Mouse (Mus musculus) regulatory T cell (primary cell): ENCODE results near the gene Slc29a1.

Experiments
- in situ Hi-C: fragments of 300-600 bp; cut with MboI, MseI; formaldehyde crosslinking; loops from one replicate; pipeline ENCODE4 v1.15.1; 2025; ENCODE audit warnings: high pct_unique_total_duplicates

Gene Slc29a1

DNA sequence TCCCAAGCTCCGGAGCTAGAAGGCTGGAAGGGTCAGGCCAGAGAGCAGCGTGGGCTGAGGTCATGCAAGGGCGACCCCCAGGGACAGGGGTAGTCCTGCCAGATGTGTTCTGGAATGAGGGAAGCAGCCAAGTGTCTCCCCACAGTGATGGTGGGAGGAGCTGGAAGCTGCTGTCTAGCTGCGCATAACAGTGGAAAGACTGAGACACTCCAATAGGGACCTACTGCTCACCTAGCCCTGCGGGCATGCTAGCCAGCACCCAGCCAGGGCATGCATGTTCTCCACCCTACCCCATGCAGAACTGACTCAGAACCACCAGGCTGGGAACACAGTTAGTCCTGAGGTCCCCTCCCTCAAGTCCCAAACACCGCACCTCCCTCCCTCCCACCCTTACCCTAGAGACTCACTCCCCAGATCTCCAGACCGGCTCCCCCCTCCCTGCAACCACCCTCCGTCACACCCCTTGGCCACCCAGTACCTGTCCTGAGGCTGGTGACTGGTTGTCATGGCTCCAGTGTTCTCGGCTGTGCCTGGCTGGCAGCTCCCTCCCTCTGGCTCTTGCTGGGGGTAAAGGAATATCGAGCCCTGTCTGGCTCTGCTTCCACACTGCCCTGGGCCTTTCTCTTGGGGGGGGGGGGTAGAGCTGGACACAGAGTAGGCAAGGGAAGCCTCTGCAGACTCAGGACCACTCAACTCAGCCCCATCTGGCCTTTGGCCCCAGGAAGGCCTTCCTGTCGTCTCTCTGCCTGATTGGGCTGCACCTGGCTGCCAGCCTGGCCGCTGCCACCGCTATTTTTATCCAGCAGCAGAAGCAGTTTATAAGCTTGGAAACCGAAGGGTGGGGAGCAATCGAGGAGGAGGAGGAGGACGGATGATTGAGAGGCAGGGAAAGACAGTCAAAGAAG is 7.5 kb downstream of the Slc29a1 start:
- in situ Hi-C loops, result no loop called here

DNA sequence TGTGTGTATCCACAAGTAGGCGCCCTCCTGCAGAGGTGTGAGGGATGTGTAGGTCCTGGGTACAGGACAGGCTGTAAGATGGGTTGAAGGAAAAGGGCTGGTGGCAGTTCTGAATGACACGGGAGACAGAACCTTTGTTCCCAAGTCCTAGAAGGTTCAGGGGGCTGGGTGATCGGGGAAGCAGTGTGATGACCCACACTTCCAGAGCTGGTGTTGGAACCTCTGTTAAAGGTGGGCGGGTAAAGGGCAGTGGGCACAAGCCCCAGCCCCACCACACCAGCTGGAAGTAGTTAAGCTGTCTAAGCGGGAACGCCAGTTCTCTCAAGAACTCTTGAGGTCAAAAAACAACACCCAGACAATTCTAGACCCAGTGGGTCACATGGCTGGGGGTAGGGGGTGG is 9.0 kb downstream of the Slc29a1 start:
- in situ Hi-C loops, result no loop called here

DNA sequence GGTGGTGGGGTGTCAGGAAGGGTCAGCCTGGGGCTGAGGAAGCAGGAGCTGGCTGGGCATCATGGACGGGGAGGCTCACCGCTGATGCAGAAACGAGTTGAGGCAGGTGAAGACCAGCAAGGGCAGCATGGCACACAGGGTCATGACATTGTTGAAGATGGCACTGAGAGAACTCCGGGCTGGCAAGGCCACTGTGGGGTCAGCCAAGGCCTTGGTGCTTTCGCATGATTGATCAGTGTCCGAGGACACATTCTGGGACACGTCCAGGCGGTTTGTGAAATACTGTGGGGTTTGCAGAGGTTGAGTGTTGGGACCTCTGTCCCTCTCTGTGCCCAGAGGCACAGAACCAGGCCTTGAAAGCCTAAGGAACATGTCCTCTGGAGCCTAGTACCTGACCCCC is 9.6 kb downstream of the Slc29a1 start:
- in situ Hi-C loops, result loop anchor here (5.0 kb wide), 1 partner anchor 37 kb away; no protein-coding TSS in a partner anchor

DNA sequence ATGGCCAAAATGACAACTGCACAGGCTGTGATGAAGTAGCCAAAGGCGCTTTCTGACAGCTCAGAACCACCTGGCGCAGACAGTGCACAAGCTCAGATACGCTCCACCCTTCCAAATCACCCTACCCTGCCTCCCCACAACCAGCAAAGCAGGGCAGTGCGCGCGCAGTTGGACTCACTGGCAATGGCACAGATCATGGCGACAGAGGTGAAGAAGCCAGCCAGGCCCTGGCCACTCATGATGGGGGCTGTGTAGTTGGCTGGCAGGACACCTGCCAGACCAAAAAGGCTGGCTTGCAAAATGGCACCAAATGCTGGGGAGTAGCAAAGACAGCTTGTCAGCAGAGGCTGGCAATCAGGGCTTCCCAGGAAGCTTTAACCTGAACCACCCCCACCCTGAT is 10.2 kb downstream of the Slc29a1 start:
- in situ Hi-C loops, result loop anchor here (5.0 kb wide), 1 partner anchor 38 kb away; no protein-coding TSS in a partner anchor

DNA sequence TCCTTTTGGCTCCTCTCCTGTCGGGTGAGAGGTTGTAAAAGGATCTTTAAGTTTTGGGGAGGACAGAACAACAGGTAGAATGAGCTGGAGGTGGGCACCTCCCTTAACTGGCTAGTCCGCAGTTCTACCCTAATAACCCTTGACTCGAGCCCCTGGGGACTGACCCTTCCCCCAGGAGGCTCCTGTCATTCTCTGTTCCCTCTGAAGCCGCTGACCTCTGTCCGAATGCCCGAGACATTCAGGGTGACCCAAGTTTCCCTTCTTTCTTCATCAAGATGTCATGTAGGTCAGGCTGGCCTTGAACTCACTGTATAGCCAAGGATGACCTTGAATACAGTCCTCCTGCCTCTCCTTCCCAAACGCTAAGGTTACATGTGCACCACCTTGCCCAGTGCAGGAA is 11.0 kb downstream of the Slc29a1 start:
- in situ Hi-C loops, result loop anchor here (5.0 kb wide), 1 partner anchor 39 kb away; no protein-coding TSS in a partner anchor

DNA sequence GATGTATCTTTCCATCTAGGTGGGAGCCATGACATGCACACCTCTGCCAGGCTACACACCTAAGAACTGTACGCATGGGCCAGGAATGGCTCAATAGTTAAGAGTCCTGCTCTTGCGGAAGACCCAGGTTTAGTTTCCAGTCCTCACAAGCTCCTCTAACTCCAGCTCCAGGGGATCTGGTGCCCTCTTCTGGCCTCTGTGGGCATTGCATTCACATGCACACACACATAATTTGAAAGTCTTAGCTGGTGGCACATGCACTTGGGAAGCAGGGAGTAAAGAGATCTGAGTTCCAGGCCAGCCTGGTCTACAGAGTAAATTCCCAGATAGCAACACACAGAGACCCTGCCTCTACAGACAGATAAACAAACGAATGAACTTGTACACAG is 13.0 kb downstream of the Slc29a1 start:
- in situ Hi-C loops, result loop anchor here (5.0 kb wide), 1 partner anchor 41 kb away; no protein-coding TSS in a partner anchor

DNA sequence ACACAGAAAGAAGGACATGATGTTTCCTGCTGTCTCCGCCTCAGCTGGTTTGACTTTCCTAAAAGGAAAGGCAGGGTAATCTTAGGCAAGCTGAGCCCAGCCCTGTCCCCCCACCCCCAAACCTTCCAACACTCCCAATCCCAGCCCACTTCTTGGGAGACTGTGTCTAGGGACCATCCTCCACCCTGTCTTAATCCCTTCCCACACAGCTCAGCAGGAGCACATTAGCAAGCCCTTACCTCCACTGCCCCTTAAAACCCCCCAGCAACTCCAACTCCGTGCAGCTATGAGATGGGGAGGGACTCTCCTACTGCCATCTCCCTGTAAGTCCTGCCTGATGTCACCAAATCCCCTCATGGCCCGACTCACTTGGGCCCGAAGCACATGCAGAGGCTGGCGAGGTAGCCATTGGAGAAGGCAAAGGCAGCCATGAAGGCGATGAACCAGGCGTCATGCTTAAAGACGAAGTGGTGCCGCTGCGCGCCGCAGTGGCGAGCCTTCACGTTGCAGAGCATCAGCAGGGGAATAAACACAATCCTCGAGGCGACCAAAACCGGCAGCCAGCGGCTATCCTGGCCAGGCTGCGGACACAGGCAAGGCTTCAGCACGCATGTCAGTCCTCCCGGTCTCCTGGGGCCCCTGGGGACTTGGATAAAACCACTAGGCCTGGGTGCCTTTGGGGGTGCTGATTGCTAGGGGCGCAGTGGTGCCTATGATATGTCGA is 13.5 kb downstream of the Slc29a1 start:
- in situ Hi-C loops, result loop anchor here (5.0 kb wide), 1 partner anchor 41 kb away; no protein-coding TSS in a partner anchor

DNA sequence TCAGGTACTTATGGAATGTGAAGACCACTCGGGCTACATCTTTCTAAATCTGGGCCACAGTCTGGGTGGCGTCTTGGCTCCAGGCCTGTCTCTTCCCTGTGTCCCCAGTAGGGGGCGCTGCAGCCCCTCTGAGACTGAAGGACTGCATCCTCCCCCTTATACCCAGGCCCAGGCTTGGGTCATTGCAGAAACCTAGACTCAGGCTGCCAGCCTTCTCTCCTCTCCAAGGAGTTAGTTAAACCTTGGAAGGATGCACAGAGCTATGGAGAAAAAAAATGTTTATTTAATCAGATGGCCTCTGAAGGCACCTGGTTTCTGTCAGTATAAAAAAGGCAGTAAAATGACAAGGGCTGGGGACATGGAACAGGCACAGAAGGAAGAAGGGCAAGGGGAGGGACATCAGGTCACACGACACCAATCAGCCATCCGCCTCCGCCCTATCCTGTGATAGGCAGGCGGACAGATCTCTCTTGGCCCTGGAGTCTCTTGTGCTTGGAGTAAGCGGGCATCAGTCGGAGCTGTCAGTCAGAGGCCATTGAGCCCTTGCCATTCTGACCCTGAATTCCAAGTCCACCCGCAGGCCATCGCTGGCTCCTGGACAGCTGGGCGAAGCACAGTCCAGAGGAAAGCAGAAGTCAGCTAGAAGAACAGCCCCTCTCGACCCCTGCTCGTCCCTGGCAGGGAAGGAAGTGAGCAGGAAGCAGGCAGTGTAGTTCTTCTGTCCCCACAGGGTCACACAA is 14.3 kb downstream of the Slc29a1 start:
- in situ Hi-C loops, result loop anchor here (5.0 kb wide), 1 partner anchor 42 kb away; no protein-coding TSS in a partner anchor

DNA sequence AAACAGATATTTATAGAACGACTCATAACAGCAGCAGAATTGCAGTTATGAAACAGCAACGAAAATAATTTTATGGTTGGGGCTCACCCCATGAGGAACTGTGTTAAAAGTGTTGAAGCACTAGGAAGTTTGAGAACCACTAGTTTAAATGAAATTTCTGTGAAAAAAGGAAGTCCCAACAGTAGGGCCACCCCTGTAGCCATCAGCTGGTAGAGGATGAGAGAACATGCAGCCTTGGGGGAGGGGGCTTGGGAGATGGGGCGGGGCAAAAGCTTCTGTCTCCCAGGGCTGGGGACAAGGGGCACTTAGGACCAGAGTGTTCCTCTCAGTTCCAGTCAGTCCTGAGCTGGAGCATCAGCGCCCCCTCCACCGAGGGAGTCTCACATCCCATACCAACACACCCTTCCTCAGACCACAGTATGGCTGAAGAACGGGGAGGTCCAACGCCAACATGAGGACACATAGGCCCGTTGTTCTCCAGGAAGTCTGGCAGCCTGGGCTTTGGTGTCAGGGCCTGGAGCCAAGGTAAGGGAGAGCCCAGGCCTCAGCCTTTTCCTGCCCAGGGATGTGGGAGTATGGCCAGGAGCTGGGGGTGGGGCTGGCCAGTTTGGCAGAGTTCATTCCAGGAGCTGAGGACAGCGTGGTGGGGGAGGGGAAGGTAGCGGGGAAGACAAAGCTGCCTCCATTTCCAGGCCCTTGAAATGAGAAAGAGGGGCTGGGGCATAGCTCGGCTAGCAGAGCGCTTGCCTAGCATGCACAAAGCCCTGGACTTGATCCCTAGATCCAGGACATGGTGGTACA is 15.1 kb downstream of the Slc29a1 start:
- in situ Hi-C loops, result no loop called here

DNA sequence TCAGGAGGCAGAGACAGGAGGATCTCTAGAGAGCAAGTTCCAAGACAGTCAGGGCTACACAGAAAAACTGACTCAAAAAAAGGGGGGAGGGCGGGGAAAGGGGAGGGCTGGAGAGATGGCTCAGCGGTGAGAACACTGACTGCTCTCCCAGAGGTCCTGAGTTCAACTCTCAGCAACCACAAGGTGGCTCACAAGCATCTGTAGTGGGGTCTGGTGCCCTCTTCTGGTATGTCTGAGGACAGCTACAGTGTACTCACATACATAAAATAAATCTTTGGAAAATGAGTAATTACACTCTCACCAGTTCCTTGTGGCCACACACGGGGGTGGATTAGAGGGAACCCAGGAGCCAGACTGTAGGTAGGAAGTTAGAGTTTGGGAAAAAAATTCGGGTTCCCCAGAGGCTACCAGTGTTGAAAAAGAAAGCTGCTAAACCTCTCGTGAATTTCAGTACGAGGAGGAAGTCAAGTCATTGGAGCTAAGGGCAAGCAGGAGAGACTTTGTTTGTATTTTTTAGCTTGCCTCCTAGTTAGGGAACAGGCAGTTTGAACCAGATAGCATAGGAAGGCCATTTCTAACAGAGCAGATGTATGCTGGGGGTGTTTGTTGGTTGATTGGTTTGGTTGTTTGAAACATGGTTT is 16.6 kb downstream of the Slc29a1 start:
- in situ Hi-C loops, result no loop called here

DNA sequence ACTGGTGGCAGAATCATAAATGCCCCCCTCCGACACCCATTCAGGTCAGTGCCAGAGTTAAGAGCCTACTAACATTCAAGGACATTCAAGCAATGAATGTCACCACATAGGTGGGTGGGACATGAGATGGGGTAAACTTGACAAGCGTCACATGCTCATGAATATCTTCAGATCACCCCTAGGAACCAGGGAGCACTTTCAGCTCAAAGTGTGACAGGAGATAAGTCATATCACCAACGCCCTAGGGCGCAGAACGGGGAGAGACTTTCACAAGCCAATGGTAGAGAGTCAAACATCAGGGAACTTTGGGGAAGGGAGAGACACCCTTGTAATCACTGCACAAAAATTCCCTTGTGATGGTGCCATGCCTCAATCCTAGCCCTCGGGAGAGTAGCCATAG is 17.2 kb downstream of the Slc29a1 start:
- in situ Hi-C loops, result no loop called here

DNA sequence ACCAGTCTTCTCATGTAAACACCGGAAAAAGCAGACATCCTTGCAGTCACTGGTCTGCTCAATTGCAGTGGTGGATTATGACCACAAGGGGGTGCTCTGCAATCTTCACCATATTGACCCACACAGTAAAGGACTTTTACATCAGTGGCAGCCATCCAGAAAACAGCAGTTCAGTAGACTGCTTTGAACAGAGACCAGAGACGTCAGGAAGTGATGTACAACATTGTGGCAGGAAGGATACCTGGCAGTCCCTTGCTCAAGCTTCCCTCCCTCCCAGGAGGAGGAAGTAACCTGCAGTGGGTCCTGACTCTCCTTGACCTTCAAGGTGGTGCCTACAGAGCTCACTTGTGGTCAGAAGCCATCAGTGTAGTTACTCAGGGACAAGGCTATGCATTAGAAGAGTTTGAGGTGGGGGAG is 17.8 kb downstream of the Slc29a1 start:
- in situ Hi-C loops, result no loop called here

DNA sequence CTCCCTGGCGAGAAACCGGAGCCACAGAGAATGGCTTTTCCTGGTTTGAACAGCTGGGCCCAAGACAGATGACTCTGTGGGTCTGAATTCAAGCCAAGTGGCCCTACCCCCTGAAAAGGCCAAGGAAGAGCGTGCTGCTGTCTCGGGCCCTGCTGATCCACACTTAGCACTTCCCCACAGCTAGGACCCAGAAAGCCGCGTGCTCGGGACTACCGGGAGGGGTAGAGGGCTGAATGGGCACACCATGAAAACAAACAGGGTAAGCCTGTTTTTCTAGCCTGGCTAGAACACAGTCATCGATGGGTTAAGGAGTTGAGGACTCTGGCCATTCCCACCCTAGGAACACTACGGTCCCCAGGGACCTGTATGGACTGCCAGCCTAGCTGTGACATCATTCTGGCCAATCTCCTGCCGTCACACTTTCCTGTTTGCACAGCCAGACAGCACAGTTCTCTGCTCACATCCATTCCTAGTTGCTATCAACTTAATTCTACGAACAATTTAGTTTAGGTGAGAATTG is 18.4 kb downstream of the Slc29a1 start:
- in situ Hi-C loops, result no loop called here

DNA sequence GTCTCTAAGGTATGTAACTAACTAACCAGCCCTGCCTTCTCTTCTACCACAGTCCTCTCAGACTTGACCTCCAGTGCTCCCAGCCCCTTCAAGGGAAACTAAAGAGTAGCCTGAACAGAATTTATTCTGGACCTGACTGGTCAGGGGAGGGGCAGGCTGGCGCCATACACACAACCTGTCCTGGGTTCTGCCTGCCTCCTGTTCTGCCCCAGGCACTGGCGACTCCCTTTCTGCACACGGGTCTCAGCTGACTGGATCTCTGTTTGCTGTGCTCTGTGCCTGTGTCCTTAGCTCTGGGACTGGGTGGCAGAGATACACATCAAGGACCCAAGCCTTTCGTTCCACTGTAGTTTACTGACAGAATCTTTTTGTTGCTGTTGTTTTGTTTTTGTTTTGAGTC is 19.9 kb downstream of the Slc29a1 start:
- in situ Hi-C loops, result no loop called here

DNA sequence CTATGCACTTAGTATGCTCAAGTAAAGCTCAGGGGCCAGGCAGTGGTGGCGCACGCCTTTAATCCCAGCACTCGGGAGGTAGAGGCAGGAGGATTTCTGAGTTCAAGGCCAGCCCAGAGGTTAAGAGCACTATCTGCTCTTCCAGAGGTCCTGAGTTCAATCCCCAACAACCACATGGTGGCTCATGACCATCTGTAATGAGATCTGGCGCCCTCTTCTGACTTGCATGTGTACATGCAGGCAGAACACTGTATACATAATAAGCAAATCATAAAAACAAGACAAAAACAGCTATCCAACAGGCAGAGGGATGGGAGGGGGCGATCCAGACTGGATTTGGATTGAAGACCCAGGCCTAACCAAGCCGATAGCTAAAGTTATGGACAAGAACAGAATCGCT is 20.6 kb downstream of the Slc29a1 start:
- in situ Hi-C loops, result no loop called here

DNA sequence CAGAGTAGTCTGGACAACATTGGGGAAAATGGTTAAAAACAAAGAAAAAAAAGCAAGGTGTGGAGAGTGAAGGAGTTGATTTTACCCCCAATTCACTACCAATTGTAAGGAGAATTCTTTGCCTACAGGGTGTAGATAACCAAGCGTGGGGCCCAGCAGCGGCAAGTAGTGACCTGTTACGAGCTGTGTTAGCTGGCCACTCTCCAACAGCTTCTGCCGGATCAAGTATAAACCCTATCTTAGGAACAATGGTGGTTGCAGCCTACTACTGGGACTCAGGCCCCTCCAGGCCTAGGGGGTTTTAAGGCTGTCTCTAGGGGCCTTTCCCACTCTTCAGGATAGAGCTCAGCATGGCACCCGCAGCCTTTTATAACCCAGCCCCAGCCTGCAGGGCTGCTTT is 21.2 kb downstream of the Slc29a1 start:
- in situ Hi-C loops, result no loop called here

DNA sequence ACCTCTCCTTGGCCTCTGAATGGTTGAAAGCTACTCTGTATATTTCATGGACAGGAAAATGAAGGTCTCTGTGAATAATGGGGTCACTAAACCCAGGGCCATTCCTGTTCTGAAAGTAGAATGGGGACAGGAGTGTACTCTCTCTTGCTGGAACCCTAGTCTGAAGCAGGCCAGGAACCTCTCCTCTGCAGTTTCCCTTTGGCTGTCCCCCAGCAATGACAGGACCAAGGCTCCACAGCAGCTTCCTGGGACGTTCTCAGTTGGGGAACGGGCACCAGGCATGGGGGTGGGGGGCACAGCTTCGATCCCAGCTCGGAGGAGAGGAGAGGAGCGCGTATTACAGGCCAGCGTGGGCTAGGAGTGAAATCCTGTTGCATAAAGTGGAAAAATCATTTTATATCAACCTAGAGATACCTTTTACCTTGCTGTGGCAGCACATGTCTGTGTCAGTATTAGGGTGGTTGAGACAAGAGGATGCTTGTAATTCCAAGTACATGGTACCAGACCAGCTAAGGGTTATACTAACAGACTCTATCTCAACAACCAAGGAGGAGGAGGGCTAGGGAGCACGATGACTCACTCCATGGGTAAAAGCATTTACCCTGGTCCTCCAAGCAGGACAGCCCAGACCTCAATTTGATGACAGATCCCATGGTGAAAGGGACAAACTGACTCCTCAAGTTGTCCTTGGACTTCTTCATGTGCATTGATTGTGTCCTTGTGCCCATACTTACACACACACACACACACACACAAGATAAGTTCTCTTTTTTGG is 24.1 kb downstream of the Slc29a1 start:
- in situ Hi-C loops, result no loop called here

DNA sequence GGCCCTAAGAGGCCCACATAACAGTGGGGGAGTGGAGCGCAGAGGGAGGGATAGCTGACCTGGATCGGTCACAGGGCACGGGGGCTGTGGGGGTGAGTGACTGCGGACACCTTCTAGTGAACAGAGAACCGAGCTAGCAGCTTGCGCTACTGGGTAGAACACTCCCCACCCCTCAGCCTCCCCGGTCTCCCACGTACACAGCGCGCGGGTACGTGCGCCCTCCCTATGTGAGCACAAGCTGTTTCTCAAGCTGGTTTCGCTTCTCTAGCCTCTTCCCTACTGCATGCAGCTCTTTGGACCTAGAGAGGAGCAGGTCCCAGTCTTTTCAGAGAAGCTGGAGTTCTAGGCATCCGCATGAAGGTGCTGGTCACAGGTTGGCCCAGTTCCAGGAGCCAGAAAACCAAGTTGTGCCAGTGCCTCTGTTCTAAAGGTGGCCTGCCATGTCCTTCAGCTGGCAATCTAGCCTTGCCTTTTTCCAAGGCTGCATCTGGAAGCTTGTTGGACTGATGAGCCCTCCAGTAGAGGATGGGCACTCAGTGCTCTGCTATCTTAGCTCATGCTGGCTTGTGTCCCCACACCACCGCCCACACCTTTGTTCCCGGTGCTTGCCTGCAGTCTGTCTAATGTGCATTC is 25.2 kb downstream of the Slc29a1 start:
- in situ Hi-C loops, result no loop called here

DNA sequence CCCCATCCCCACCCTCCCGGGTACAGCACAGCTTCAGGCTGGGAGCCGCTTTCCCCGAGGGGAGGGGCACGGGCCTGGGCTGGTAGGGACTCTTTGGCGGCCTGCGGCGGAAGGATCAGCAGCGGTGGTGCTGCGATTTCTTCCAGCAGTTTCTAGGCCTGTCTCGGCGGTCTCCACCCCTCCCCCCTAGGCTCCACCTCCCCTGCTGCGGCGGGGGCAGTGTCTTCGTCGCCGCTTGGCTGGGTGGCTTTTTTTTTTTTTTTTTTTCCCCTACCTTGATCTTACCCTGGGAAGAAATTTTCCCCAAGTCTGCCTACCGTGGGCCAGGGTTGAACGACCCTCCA is 25.7 kb downstream of the Slc29a1 start:
- in situ Hi-C loops, result no loop called here
